Mouse (Mus musculus) kidney, postnatal 0 days (tissue): Measurements from ENCODE around the gene Fads3. TPM values are rescaled to one million over a fixed set of nuclear protein-coding genes. Genes with fewer than 3 reads are reported as not detected.

Experiments used
- ATAC-seq: fragments of 200-750 bp; cut with Nextera tagmentation; replicated peaks from 2 replicates; pipeline ENCODE4 v1.8.0; 2017; ENCODE audit warnings: low read depth, moderate number of reproducible peaks, moderate TSS enrichment, moderate library complexity; ENCODE audit not compliant: low FRiP score
- DNase-seq: peaks from one replicate; pipeline ENCODE4 v3.0.0-alpha.2; 2016; ENCODE audit warnings: low spot score
- H3K27ac ChIP-seq: fragments of 300-500 bp; sonication (generic); 2 replicates; pipeline ENCODE4 v1.5.1; 2014; ENCODE audit warnings: mild to moderate bottlenecking
- H3K27me3 ChIP-seq: fragments of 300-500 bp; sonication (generic); 2 replicates; pipeline ENCODE4 v1.6.1; 2014; ENCODE audit warnings: low read length, mixed read lengths; ENCODE audit not compliant: insufficient read depth
- H3K36me3 ChIP-seq: fragments of 300-500 bp; sonication (generic); 2 replicates; pipeline ENCODE4 v1.6.1; 2014; ENCODE audit warnings: low read length, mixed read lengths; ENCODE audit not compliant: insufficient read depth
- H3K4me1 ChIP-seq: fragments of 300-500 bp; sonication (generic); replicated peaks from 2 replicates; pipeline ENCODE4 v1.6.1; 2014; ENCODE audit warnings: antibody characterized with exemption, low read length, mixed read lengths; ENCODE audit not compliant: insufficient read depth
- H3K4me2 ChIP-seq: fragments of 300-500 bp; sonication (generic); 2 replicates; pipeline ENCODE4 v1.6.1; 2014; ENCODE audit warnings: mild to moderate bottlenecking, low read length, moderate library complexity, mixed read lengths
- H3K4me3 ChIP-seq: fragments of 300-500 bp; sonication (generic); replicated peaks from 2 replicates; pipeline ENCODE4 v1.5.1; 2014; ENCODE audit warnings: low read depth, low read length
- H3K9ac ChIP-seq: fragments of 300-500 bp; sonication (generic); 2 replicates; pipeline ENCODE4 v1.6.1; 2014; ENCODE audit warnings: low read depth, low read length
- H3K9me3 ChIP-seq: fragments of 300-500 bp; sonication (generic); replicated peaks from 2 replicates; pipeline ENCODE4 v1.6.1; 2016; ENCODE audit warnings: low read length, inconsistent platforms, mixed read lengths
- CTCF ChIP-seq: IDR thresholded peaks from 2 replicates; pipeline ENCODE4 v1.5.1; 2016; ENCODE audit warnings: antibody characterized with exemption, low read depth, mild to moderate bottlenecking, moderate library complexity
- WGBS: fragments of 180-500 bp; shearing (Covaris S2); extraction: QIAGEN DNeasy Blood & Tissue Kit; methylation state at CpG from one replicate; pipeline ENCODE4 v1.1.7; 2014; 5-methylcytosine and 5-hydroxymethylcytosine counted together
- polyA plus RNA-seq: library from polyadenylated mRNA; unstranded; fragments of >200 nt; fragmentation: Nextera tagmentation; extraction: Ambion mirVana; gene quantifications from 2 replicates; pipeline ENCODE4 v1.2.1, GENCODE M21; 2015

Gene Fads3
- polyA plus RNA-seq, 1 experiment from 2014 or later = 35.0 TPM

GRCm38 (mm10) chr19:10100631-10101071 lies 59.3 kb downstream of the Fads3 start:
- H3K27me3 ChIP-seq = no peaks in the 10 kb centered on the region
- H3K36me3 ChIP-seq = no peaks in the 10 kb centered on the region
- peaks cover 12% of the 10 kb centered on the region for H3K4me1 ChIP-seq
- H3K9me3 ChIP-seq = no peaks in the 10 kb centered on the region
- ATAC-seq (peak; percentile 78), DNase-seq (peak; percentile 89)
- H3K27ac ChIP-seq = peak overlapping the region; percentile 87
- peak overlapping the region; percentile 65 for H3K4me3 ChIP-seq
- peak overlapping the region; percentile 86 for H3K4me2 ChIP-seq
- TF ChIP-seq CTCF = peak; percentile 75
- H3K9ac ChIP-seq = peak overlapping the region; percentile 69
- under 1% methylated on average over 21 of the region's 21 CpGs for WGBS

GRCm38 (mm10) chr19:10101341-10102053 lies 60.1 kb downstream of the Fads3 start, which contains the start of gene Fads2:
TSS of gene Fads2 (minus strand) at chr19:10101746.
- WGBS = under 1% methylated on average over 55 of the region's 57 CpGs
- Histone ChIP-seq H3K9me3 (no peaks in the 10 kb centered on the region), H3K27ac (peak within 1 kb of the TSS; percentile 87), H3K9ac (peak within 1 kb of the TSS; percentile 69), H3K27me3 (no peaks in the 10 kb centered on the region), H3K4me3 (peak within 1 kb of the TSS; percentile 65), H3K36me3 (no peaks in the 10 kb centered on the region), H3K4me1 (peaks cover 12% of the 10 kb centered on the region), H3K4me2 (peak within 1 kb of the TSS; percentile 86)
- DNase-seq = peak; percentile 96
- TF ChIP-seq CTCF = peak; percentile 15; the same call in 1 of the 2 replicates
- ATAC-seq = peak; percentile 92

GRCm38 (mm10) chr19:10102054-10102700 lies 60.8 kb downstream of the Fads3 start:
- 3% methylated on average over 24 of the region's 25 CpGs for WGBS
- Histone ChIP-seq H3K4me2 (peak overlapping the region; percentile 86), H3K36me3 (no peaks in the 10 kb centered on the region), H3K27me3 (no peaks in the 10 kb centered on the region), H3K9me3 (no peaks in the 10 kb centered on the region), H3K27ac (peak overlapping the region; percentile 87), H3K4me1 (peaks cover 12% of the 10 kb centered on the region), H3K9ac (peak overlapping the region; percentile 45), H3K4me3 (peak overlapping the region; percentile 65)
- peak; percentile 29 for ATAC-seq
- DNase-seq = peak; percentile 25
- no peak for TF ChIP-seq CTCF

DNA sequence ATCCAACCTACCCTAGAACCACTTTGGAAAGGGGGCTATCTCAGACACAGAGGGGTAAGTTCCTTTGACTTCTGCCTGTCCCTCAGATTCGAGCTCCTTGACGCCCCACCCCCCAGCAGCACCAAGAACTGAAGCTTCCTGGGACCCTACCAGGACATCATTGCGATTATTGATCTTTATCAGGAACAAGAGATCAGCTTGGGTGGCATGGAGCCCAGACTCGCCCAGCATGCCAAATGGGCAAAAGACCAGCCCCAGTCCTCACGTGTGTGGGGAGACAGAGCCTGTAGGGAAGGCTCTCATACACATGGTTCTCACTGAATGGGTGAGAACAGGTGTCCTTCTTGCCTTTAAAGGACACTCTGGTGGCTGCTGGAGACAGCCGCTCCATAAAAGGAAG lies 62.9 kb downstream of the Fads3 start:
- no peaks in the 10 kb centered on the region for H3K36me3 ChIP-seq
- H3K27me3 ChIP-seq = no peaks in the 10 kb centered on the region
- H3K4me3 ChIP-seq = no peak overlapping the region
- H3K27ac ChIP-seq = no peak overlapping the region
- no peak for DNase-seq
- WGBS = 86% methylated on average over 6 of the region's 6 CpGs
- no peak for ATAC-seq
- TF ChIP-seq CTCF = no peak
- H3K9me3 ChIP-seq = no peaks in the 10 kb centered on the region
- no peak overlapping the region for H3K9ac ChIP-seq
- peaks cover 12% of the 10 kb centered on the region for H3K4me1 ChIP-seq
- H3K4me2 ChIP-seq = no peak overlapping the region

GRCm38 (mm10) chr19:10105034-10105493 lies 63.7 kb downstream of the Fads3 start:
- 75% methylated on average over 10 of the region's 10 CpGs for WGBS
- no peak for TF ChIP-seq CTCF
- Histone ChIP-seq H3K9ac (no peak overlapping the region), H3K27me3 (no peaks in the 10 kb centered on the region), H3K27ac (no peak overlapping the region), H3K4me2 (no peak overlapping the region), H3K4me1 (peaks cover 6% of the 10 kb centered on the region; the same call in 1 of the 2 replicates), H3K9me3 (no peaks in the 10 kb centered on the region), H3K4me3 (no peak overlapping the region), H3K36me3 (no peaks in the 10 kb centered on the region)
- DNase-seq = no peak
- no peak for ATAC-seq

GRCm38 (mm10) chr19:10106634-10107033 lies 65.3 kb downstream of the Fads3 start:
- 86% methylated on average over 2 of the region's 2 CpGs for WGBS
- Histone ChIP-seq H3K4me2 (no peak overlapping the region), H3K4me1 (peaks cover 4% of the 10 kb centered on the region; the same call in 1 of the 2 replicates), H3K9ac (no peak overlapping the region), H3K27me3 (no peaks in the 10 kb centered on the region), H3K9me3 (no peaks in the 10 kb centered on the region), H3K27ac (no peak overlapping the region), H3K4me3 (no peak overlapping the region), H3K36me3 (no peaks in the 10 kb centered on the region)
- ATAC-seq = no peak
- TF ChIP-seq CTCF = no peak
- DNase-seq = no peak
